Mouse (Mus musculus) heart, embryonic 11.5 days (tissue): ENCODE data around the gene Dapk1. TPM values are rescaled to one million over a fixed set of nuclear protein-coding genes. Genes with fewer than 3 reads are reported as not detected.
A peak's percentile ranks its signal among the peaks of the same experiment; 100 is the strongest.

Experiments
- ATAC-seq: fragments of 200-750 bp; cut with Nextera tagmentation; replicated peaks from 2 replicates; pipeline ENCODE4 v1.8.0; 2017; ENCODE audit warnings: moderate library complexity; ENCODE audit not compliant: insufficient number of reproducible peaks, low FRiP score, low TSS enrichment
- H3K27ac ChIP-seq: fragments of 300-500 bp; sonication (generic); 2 replicates; pipeline ENCODE4 v1.5.1; 2014; ENCODE audit warnings: mild to moderate bottlenecking, low read depth, low read length
- H3K27me3 ChIP-seq: fragments of 300-500 bp; sonication (generic); 2 replicates; pipeline ENCODE4 v1.6.1; 2014; ENCODE audit warnings: mild to moderate bottlenecking, low read length, mixed read lengths; ENCODE audit not compliant: control insufficient read depth, insufficient read depth
- H3K36me3 ChIP-seq: fragments of 300-500 bp; sonication (generic); 2 replicates; pipeline ENCODE4 v1.6.1; 2014; ENCODE audit warnings: mild to moderate bottlenecking, low read length, moderate library complexity, mixed read lengths; ENCODE audit not compliant: control insufficient read depth, insufficient read depth
- H3K4me1 ChIP-seq: fragments of 300-500 bp; sonication (generic); 2 replicates; pipeline ENCODE4 v1.6.1; 2014; ENCODE audit warnings: low read length; ENCODE audit not compliant: control insufficient read depth, insufficient read depth
- H3K4me2 ChIP-seq: fragments of 300-500 bp; sonication (generic); 2 replicates; pipeline ENCODE4 v1.6.1; 2014; ENCODE audit warnings: mild to moderate bottlenecking, moderate library complexity
- H3K4me3 ChIP-seq: fragments of 300-500 bp; sonication (generic); 2 replicates; pipeline ENCODE4 v1.5.1; 2014; ENCODE audit warnings: low read depth, low read length
- H3K9ac ChIP-seq: fragments of 300-500 bp; sonication (generic); 2 replicates; pipeline ENCODE4 v1.6.1; 2014; ENCODE audit warnings: mild to moderate bottlenecking, low read depth, low read length, moderate library complexity
- H3K9me3 ChIP-seq: fragments of 300-500 bp; sonication (generic); replicated peaks from 2 replicates; pipeline ENCODE4 v1.6.1; 2016; ENCODE audit warnings: low read length; ENCODE audit not compliant: control insufficient read depth
- WGBS: fragments of 180-500 bp; shearing (Covaris S2); extraction: QIAGEN DNeasy Blood & Tissue Kit; methylation state at CpG from one replicate; pipeline ENCODE4 v1.1.7; 2014; ENCODE audit not compliant: insufficient replicate concordance; 5-methylcytosine and 5-hydroxymethylcytosine counted together
- polyA plus RNA-seq: library from polyadenylated mRNA; unstranded; fragments of >200 nt; fragmentation: Nextera tagmentation; extraction: Ambion mirVana; gene quantifications from 2 replicates; pipeline ENCODE4 v1.2.1, GENCODE M21; 2014

The Dapk1 gene
- polyA plus RNA-seq, 1 experiment from 2014 or later, result 9.8 TPM

- Histone ChIP-seq H3K27ac (no peak overlapping the region), H3K4me3 (no peak overlapping the region), H3K9ac (no peak overlapping the region), H3K27me3 (no peaks in the 10 kb centered on the region), H3K4me2 (no peak overlapping the region), H3K4me1 (no peaks in the 10 kb centered on the region), H3K9me3 (no peaks in the 10 kb centered on the region), H3K36me3 (0 out of 2 replicates have a peak, but pooled peaks cover 5% of the 10 kb centered on the region)
- 88% methylated on average over 12 of the region's 12 CpGs for WGBS
- ATAC-seq, result 0 out of 2 replicates have a peak, but pooled peaks have one; percentile 23
These were observed 158.6 kb downstream of the Dapk1 start for GRCm38 (mm10) chr13:60760392-60760791.

GRCm38 (mm10) chr13:60761161-60761560 lies 159.4 kb downstream of the Dapk1 start:
- ATAC-seq, result 0 out of 2 replicates have a peak, but pooled peaks have one; percentile 27
- 95% methylated on average over 17 of the region's 17 CpGs for WGBS
- H3K4me1 ChIP-seq, result no peaks in the 10 kb centered on the region

GRCm38 (mm10) chr13:60780534-60780933 lies 178.8 kb downstream of the Dapk1 start:
- H3K4me3 ChIP-seq, result no peak overlapping the region
- no peaks in the 10 kb centered on the region for H3K36me3 ChIP-seq
- H3K4me2 ChIP-seq, result no peak overlapping the region
- WGBS, result 81% methylated on average over 3 of the region's 3 CpGs
- H3K9ac ChIP-seq, result no peak overlapping the region
- ATAC-seq, result no peak
- no peaks in the 10 kb centered on the region for H3K4me1 ChIP-seq
- H3K27me3 ChIP-seq, result no peaks in the 10 kb centered on the region
- no peak overlapping the region for H3K27ac ChIP-seq
- no peaks in the 10 kb centered on the region for H3K9me3 ChIP-seq

More at GRCm38 (mm10) chr13:60761161-60761560, 159.4 kb downstream of the Dapk1 start:
- Histone ChIP-seq H3K36me3 (0 out of 2 replicates have a peak, but pooled peaks cover 5% of the 10 kb centered on the region), H3K9ac (no peak overlapping the region), H3K4me3 (no peak overlapping the region), H3K27ac (no peak overlapping the region), H3K27me3 (no peaks in the 10 kb centered on the region), H3K9me3 (no peaks in the 10 kb centered on the region), H3K4me2 (no peak overlapping the region)

GRCm38 (mm10) chr13:60783301-60783700 lies 181.6 kb downstream of the Dapk1 start:
- no peaks in the 10 kb centered on the region for H3K27me3 ChIP-seq
- no peaks in the 10 kb centered on the region for H3K36me3 ChIP-seq
- H3K4me1 ChIP-seq, result no peaks in the 10 kb centered on the region
- no peak overlapping the region for H3K27ac ChIP-seq
- ATAC-seq, result no peak
- H3K4me3 ChIP-seq, result no peak overlapping the region
- 81% methylated on average over 7 of the region's 7 CpGs for WGBS
- H3K9ac ChIP-seq, result no peak overlapping the region
- H3K9me3 ChIP-seq, result no peaks in the 10 kb centered on the region
- H3K4me2 ChIP-seq, result no peak overlapping the region

GRCm38 (mm10) chr13:60786264-60786663 lies 184.5 kb downstream of the Dapk1 start, which contains the start of gene BC051665:
BC051665 (minus strand) TSS chr13:60786364.
- Histone ChIP-seq H3K9me3 (no peaks in the 10 kb centered on the region), H3K4me3 (no peak within 1 kb of the TSS), H3K27me3 (no peaks in the 10 kb centered on the region), H3K4me2 (no peak within 1 kb of the TSS), H3K27ac (no peak within 1 kb of the TSS), H3K36me3 (no peaks in the 10 kb centered on the region), H3K4me1 (no peaks in the 10 kb centered on the region), H3K9ac (no peak within 1 kb of the TSS)
- no peak for ATAC-seq

GRCm38 (mm10) chr13:60789466-60789865 lies 187.7 kb downstream of the Dapk1 start:
- no peak for ATAC-seq
- Histone ChIP-seq H3K27me3 (no peaks in the 10 kb centered on the region), H3K4me1 (no peaks in the 10 kb centered on the region), H3K27ac (no peak overlapping the region), H3K4me2 (no peak overlapping the region), H3K9me3 (no peaks in the 10 kb centered on the region), H3K4me3 (no peak overlapping the region), H3K36me3 (no peaks in the 10 kb centered on the region), H3K9ac (no peak overlapping the region)
- WGBS, result 39% methylated on average over 1 of the region's 1 CpGs

- 58% methylated on average over 1 of the region's 1 CpGs for WGBS
- ATAC-seq, result no peak
These were observed 201.0 kb downstream of the Dapk1 start, which contains the start of gene Ctsll3 for GRCm38 (mm10) chr13:60802749-60803148. Ctsll3 (minus strand) TSS chr13:60802849.

GRCm38 (mm10) chr13:60809690-60810089 lies 207.9 kb downstream of the Dapk1 start:
- H3K4me3 ChIP-seq, result no peak overlapping the region
- no peak overlapping the region for H3K27ac ChIP-seq
- H3K9ac ChIP-seq, result no peak overlapping the region
- H3K4me2 ChIP-seq, result no peak overlapping the region
- no peaks in the 10 kb centered on the region for H3K27me3 ChIP-seq
- no peaks in the 10 kb centered on the region for H3K4me1 ChIP-seq
- no peak for ATAC-seq
- H3K9me3 ChIP-seq, result no peaks in the 10 kb centered on the region
- 61% methylated on average over 2 of the region's 2 CpGs for WGBS
- H3K36me3 ChIP-seq, result no peaks in the 10 kb centered on the region

More at GRCm38 (mm10) chr13:60802749-60803148, 201.0 kb downstream of the Dapk1 start, which contains the start of gene Ctsll3:
- Histone ChIP-seq H3K27ac (no peak within 1 kb of the TSS), H3K4me3 (no peak within 1 kb of the TSS), H3K36me3 (no peaks in the 10 kb centered on the region), H3K27me3 (no peaks in the 10 kb centered on the region), H3K9me3 (no peaks in the 10 kb centered on the region), H3K4me1 (no peaks in the 10 kb centered on the region), H3K9ac (no peak within 1 kb of the TSS), H3K4me2 (no peak within 1 kb of the TSS)

- H3K4me2 ChIP-seq, result no peak overlapping the region
- no peak overlapping the region for H3K27ac ChIP-seq
- ATAC-seq, result no peak
- no peaks in the 10 kb centered on the region for H3K9me3 ChIP-seq
- no peaks in the 10 kb centered on the region for H3K27me3 ChIP-seq
- H3K4me3 ChIP-seq, result no peak overlapping the region
- WGBS, result 64% methylated on average over 6 of the region's 6 CpGs
- no peak overlapping the region for H3K9ac ChIP-seq
- H3K36me3 ChIP-seq, result no peaks in the 10 kb centered on the region
- no peaks in the 10 kb centered on the region for H3K4me1 ChIP-seq
These were observed 211.0 kb downstream of the Dapk1 start for GRCm38 (mm10) chr13:60812768-60813167.
